Mouse (Mus musculus): Measurements from ENCODE around the gene Arhgef2. TPM values are rescaled to one million over a fixed set of nuclear protein-coding genes. Genes with fewer than 3 reads are reported as not detected.

Arhgef2 gene
- polyA plus RNA-seq, 1 experiment from 2014 or later = 170 TPM

DNA sequence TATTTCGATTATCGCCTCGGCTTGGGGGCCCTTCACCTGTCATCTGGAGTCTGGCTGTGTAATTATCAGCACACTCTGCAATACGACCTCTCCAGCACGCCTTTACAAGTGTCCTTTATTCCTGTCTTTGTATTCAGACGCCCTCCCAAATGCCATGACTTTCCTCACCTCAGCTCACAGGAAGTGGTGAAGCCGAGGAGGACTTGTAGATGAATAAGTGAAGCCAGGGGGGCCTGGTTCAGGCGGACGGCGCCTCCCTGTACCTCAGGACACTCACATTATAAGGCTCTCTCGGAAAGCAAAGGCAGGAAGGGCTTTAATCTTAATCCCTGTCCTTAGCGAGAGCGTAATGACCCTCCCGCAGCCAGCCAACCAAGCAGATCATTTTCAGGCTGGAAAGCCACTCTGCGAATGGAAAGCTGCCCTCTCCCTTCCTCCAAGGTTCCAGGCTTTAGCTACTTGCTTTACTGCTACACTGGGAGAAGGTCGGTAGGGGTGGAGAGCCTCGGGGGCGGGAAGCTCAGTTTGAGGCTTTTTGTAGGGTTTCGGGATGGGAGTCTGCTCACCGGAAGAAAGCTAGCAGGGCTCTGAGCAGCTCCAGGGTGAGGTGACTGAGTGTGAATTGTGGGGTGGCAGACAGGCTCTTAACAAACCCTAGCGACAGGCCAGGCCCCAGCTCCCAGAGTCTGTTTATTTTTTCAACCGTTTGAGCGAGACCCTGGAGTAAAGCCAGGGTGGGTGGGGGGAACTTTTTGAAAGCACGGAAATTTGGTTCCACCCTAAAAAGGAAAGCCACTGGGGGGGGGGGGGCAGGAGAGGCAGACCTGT lies 16.6 kb downstream of the Arhgef2 start:
- peak; percentile 21 for ATAC-seq
- H3K4me3 ChIP-seq (ENCODE audit: low read depth, low read length) = peak overlapping the region; percentile 86
- WGBS = 2% methylated on average over 24 of the region's 24 CpGs

DNA sequence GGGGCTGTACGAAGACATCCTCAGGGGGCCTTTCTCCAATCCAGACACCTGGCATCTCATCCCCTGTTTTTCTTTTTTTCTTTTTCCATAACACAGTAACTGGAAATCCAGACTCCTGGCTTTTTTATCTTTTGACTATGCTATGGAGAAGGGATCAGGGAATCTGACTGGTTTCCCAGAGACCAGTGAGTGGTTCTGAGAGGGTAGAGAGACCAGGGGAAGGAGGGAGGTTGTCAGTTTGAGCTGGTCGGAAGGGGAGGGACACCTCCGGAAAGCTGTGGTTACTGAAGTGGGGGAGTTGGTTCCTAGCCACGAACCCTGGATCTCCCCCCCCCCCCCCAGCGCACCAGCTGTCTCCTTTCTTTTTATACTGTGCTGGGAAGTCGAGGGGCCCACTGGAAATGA lies 17.2 kb downstream of the Arhgef2 start:
- TF ChIP-seq EP300 (IDR thresholded peaks at IDR 0.05) (no peak), CTCF (IDR thresholded peaks at IDR 0.05) (no peak)
- Histone ChIP-seq H3K4me2 (replicated peaks; ENCODE audit: low read depth, low read length) (peak overlapping the region; percentile 80), H3K9ac (replicated peaks; ENCODE audit: low read depth) (peak overlapping the region; percentile 93), H3K9me3 (ENCODE audit: low read length) (no peaks in the 10 kb centered on the region), H3K27ac (ENCODE audit: low read length) (peak overlapping the region; percentile 97), H3K4me1 (ENCODE audit: insufficient read depth, low read depth, low read length) (peaks cover 18% of the 10 kb centered on the region; the same call in 1 of the 2 replicates), H3K27me3 (replicated peaks; ENCODE audit: insufficient read depth, low read length) (no peaks in the 10 kb centered on the region), H3K36me3 (ENCODE audit: insufficient read depth, low read length) (no peaks in the 10 kb centered on the region; the same call in 1 of the 2 replicates), H3K4me3 (ENCODE audit: low read depth, low read length) (peak overlapping the region; percentile 86)
- peak; percentile 34; the same call in 1 of the 2 replicates for ATAC-seq
- 0% methylated on average over 5 of the region's 6 CpGs for WGBS
- DNase-seq (ENCODE audit: low spot score) = peak; percentile 73

More for the DNA sequence above, 16.6 kb downstream of the Arhgef2 start:
- DNase-seq (ENCODE audit: low spot score) = peak; percentile 74
- H3K36me3 ChIP-seq (ENCODE audit: insufficient read depth, low read length) = no peaks in the 10 kb centered on the region
- H3K4me2 ChIP-seq (replicated peaks; ENCODE audit: low read depth, low read length) = peak overlapping the region; percentile 80
- TF ChIP-seq CTCF (IDR thresholded peaks at IDR 0.05) (no peak), EP300 (IDR thresholded peaks at IDR 0.05) (no peak; the same call in 1 of the 2 replicates)
- peak overlapping the region; percentile 93 for H3K9ac ChIP-seq (replicated peaks; ENCODE audit: low read depth)
- H3K27ac ChIP-seq (ENCODE audit: low read length) = peak overlapping the region; percentile 97
- H3K27me3 ChIP-seq (replicated peaks; ENCODE audit: insufficient read depth, low read length) = no peaks in the 10 kb centered on the region
- H3K4me1 ChIP-seq (ENCODE audit: insufficient read depth, low read depth, low read length) = peaks cover 14% of the 10 kb centered on the region; the same call in 1 of the 2 replicates
- H3K9me3 ChIP-seq (ENCODE audit: low read length) = no peaks in the 10 kb centered on the region

DNA sequence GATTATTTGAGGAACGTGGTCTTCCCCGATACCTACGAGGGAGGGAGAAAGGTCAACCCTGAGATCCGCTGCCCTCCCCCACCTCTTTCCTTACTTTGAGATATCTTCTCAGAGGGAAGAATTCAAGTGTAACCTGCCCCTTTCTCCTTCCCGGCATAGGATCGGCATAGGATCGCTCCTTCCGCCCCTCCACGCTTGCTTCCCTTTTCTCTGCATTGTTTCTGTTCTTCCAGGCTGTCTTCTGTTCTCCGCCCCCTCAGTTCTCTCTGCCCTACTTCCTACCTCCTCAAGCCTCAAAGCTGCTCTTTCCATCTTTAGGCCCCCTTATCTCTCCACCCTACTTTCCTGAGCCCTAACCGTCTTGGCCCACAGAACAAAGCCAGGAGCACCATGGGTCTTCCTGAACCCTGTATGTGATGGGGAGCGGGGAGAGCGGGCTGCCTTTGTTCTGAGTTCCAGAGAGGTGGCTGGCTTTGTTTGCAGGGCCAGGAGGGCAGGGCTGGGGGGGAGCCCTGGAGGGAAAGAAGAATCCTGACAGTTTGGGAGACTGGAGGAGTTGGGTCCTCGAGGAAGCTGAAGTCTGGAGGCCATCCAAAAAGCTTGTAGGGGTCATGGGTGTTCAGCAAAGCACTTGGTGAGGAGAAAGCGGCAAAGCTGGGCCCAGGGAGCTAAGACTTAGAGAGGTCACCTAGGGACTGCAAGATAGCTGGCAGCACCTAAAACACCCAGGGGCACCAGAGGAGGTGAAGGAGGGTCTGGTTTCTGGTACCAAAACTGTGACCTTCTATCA lies 17.8 kb downstream of the Arhgef2 start:
- WGBS = 3% methylated on average over 13 of the region's 15 CpGs
- Histone ChIP-seq H3K4me1 (ENCODE audit: insufficient read depth, low read depth, low read length) (peaks cover 21% of the 10 kb centered on the region; the same call in 1 of the 2 replicates), H3K4me3 (ENCODE audit: low read depth, low read length) (peak overlapping the region; percentile 86), H3K36me3 (ENCODE audit: insufficient read depth, low read length) (no peaks in the 10 kb centered on the region; the same call in 1 of the 2 replicates), H3K9me3 (ENCODE audit: low read length) (no peaks in the 10 kb centered on the region), H3K4me2 (replicated peaks; ENCODE audit: low read depth, low read length) (peak overlapping the region; percentile 80), H3K27ac (ENCODE audit: low read length) (peak overlapping the region; percentile 97), H3K9ac (replicated peaks; ENCODE audit: low read depth) (peak overlapping the region; percentile 93), H3K27me3 (replicated peaks; ENCODE audit: insufficient read depth, low read length) (no peaks in the 10 kb centered on the region)
- no peak for TF ChIP-seq EP300 (IDR thresholded peaks at IDR 0.05)
- TF ChIP-seq CTCF (IDR thresholded peaks at IDR 0.05) = no peak
- ATAC-seq = no peak
- DNase-seq (ENCODE audit: low spot score) = no peak

DNA sequence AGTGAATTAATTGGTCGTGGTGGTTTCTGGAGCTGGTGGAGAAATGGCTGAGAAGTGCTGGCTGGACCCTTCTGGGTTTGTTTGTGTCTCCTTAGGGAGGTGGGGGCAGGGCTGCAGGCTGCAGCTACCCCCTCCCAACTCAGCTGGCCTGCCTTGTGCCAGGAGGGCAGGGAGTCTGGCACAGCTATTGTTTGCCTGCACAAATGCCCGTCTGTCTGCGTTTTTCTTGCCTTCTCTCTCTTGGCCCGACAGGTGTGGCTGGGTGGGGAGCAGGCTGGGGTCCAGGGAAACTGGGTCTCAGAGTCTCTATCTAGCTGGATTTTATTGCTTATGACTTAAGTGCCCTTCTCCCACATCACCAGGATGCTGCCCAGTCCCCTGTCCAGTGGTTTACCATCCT lies 18.6 kb downstream of the Arhgef2 start:
- Histone ChIP-seq H3K4me3 (ENCODE audit: low read depth, low read length) (0 out of 2 replicates have a peak overlapping the region, but pooled peaks have one; percentile 86), H3K9me3 (ENCODE audit: low read length) (no peaks in the 10 kb centered on the region), H3K36me3 (ENCODE audit: insufficient read depth, low read length) (no peaks in the 10 kb centered on the region; the same call in 1 of the 2 replicates), H3K9ac (replicated peaks; ENCODE audit: low read depth) (0 out of 2 replicates have a peak overlapping the region, but pooled peaks have one; percentile 93), H3K27me3 (replicated peaks; ENCODE audit: insufficient read depth, low read length) (no peaks in the 10 kb centered on the region), H3K27ac (ENCODE audit: low read length) (peak overlapping the region; percentile 97), H3K4me1 (ENCODE audit: insufficient read depth, low read depth, low read length) (peaks cover 23% of the 10 kb centered on the region; the same call in 1 of the 2 replicates), H3K4me2 (replicated peaks; ENCODE audit: low read depth, low read length) (peak overlapping the region; percentile 80)
- WGBS = 9% methylated on average over 3 of the region's 4 CpGs
- TF ChIP-seq CTCF (IDR thresholded peaks at IDR 0.05) = no peak
- TF ChIP-seq EP300 (IDR thresholded peaks at IDR 0.05) = no peak
- DNase-seq (ENCODE audit: low spot score) (no peak), ATAC-seq (no peak)

DNA sequence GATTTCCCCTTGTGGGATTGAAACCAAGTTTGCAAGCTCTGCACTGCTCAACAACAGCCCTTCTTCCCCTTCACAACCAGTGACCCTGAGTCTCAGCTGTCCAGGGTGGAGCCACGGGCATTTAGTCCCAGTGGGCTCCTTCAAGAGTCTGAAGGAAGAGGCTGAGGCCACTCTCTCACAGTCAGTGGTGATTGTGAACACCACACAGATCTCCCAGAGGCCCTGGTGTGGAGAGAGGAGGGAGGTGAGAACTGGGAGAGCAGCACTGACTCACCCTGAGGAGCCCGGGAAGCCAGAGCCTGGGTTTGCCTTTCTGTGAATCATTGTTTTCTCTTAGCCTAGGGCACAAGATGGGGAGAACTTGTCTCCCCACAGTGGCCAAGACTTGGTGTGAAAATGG lies 19.2 kb downstream of the Arhgef2 start:
- no peaks in the 10 kb centered on the region; the same call in 1 of the 2 replicates for H3K36me3 ChIP-seq (ENCODE audit: insufficient read depth, low read length)
- H3K4me1 ChIP-seq (ENCODE audit: insufficient read depth, low read depth, low read length) = peaks cover 26% of the 10 kb centered on the region; the same call in 1 of the 2 replicates
- no peaks in the 10 kb centered on the region for H3K27me3 ChIP-seq (replicated peaks; ENCODE audit: insufficient read depth, low read length)
- 21% methylated on average over 2 of the region's 2 CpGs for WGBS
- H3K4me3 ChIP-seq (ENCODE audit: low read depth, low read length) = no peak overlapping the region
- peak overlapping the region; percentile 80 for H3K4me2 ChIP-seq (replicated peaks; ENCODE audit: low read depth, low read length)
- DNase-seq (ENCODE audit: low spot score) = peak; percentile 63
- H3K27ac ChIP-seq (ENCODE audit: low read length) = peak overlapping the region; percentile 97
- 0 out of 2 replicates have a peak overlapping the region, but pooled peaks have one; percentile 93 for H3K9ac ChIP-seq (replicated peaks; ENCODE audit: low read depth)
- TF ChIP-seq EP300 (IDR thresholded peaks at IDR 0.05) (no peak), CTCF (IDR thresholded peaks at IDR 0.05) (no peak)
- ATAC-seq = no peak
- no peaks in the 10 kb centered on the region for H3K9me3 ChIP-seq (ENCODE audit: low read length)

DNA sequence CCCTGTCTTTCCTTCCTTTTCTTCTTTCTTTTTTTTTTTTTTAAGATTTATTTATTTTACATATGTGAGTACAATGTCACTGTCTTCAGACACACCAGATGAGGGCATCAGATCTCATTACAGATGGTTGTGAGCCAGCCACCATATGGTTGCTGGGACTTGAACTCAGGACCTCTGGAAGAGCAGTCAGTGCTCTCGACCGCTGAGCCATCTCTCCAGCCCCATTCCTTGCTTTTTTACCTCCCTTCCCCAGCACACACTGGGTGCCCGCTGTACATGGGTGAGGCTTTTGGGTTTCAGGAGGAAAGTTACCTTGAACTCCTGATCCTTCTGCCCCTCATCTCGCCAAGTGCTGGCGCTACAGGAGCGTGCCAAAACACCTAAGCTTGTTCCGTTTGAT lies 19.8 kb downstream of the Arhgef2 start:
- peaks cover 26% of the 10 kb centered on the region; the same call in 1 of the 2 replicates for H3K4me1 ChIP-seq (ENCODE audit: insufficient read depth, low read depth, low read length)
- 77% methylated on average over 7 of the region's 7 CpGs for WGBS
- ATAC-seq = no peak
- peak overlapping the region; percentile 97 for H3K27ac ChIP-seq (ENCODE audit: low read length)
- H3K9ac ChIP-seq (replicated peaks; ENCODE audit: low read depth) = no peak overlapping the region
- H3K4me3 ChIP-seq (ENCODE audit: low read depth, low read length) = no peak overlapping the region
- no peak overlapping the region for H3K4me2 ChIP-seq (replicated peaks; ENCODE audit: low read depth, low read length)
- no peak for TF ChIP-seq CTCF (IDR thresholded peaks at IDR 0.05)
- no peak for TF ChIP-seq EP300 (IDR thresholded peaks at IDR 0.05)
- no peak for DNase-seq (ENCODE audit: low spot score)
- H3K27me3 ChIP-seq (replicated peaks; ENCODE audit: insufficient read depth, low read length) = no peaks in the 10 kb centered on the region
- H3K9me3 ChIP-seq (ENCODE audit: low read length) = no peaks in the 10 kb centered on the region
- no peaks in the 10 kb centered on the region; the same call in 1 of the 2 replicates for H3K36me3 ChIP-seq (ENCODE audit: insufficient read depth, low read length)
